In the genomic region with DNA sequence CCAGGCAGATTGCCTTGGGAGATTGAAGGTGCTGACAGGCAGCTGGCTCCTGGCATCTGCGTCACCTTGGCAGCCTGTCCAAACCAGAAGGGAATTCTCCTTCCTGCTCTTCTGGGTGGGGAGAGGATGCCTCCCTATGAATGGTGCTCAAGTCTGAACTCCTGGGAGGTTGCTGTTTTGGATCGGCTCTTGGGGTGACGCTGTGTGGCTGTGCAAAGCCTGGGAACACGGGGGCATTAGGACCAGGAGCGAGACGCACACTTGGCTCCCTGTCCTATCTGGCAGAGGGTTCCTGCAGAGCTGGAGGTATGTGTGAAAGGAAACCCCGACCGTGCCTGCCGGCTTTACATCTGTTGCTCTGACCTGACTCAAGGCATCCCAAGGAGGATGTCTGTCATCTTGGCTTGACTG, we compare ENCODE assay signal across 9 mouse cellular contexts. TPM values are rescaled to one million over a fixed set of nuclear protein-coding genes. Genes with fewer than 3 reads are reported as not detected.
DNase-seq lines count a peak whose midpoint lies in the region; ATAC-seq lines count a peak whose summit lies in the region.
"Had no signal": no experiment of that assay in that cellular context is flagged by ENCODE, and none has a peak within 500 bp of the region (broad histone marks: within the 10 kb centered on the region; RNA-seq: fewer than 3 reads in every experiment).

A gene (plus strand): TSS at position 309 of the 411 bp plus-strand sequence.

- H3K9ac ChIP-seq in midbrain, embryonic 15.5 days = no peak within 1 kb of the TSS
- H3K9ac ChIP-seq: liver, embryonic 13.5 days had no signal

- H3K4me3 ChIP-seq in midbrain, embryonic 15.5 days = no peak within 1 kb of the TSS
- H3K4me3 ChIP-seq: liver, embryonic 13.5 days had no signal

- ATAC-seq in midbrain, embryonic 15.5 days (replicated peaks) = no peak; the same call in 1 of the 2 replicates
- no peak for ATAC-seq in erythroblast, adult 5-6 weeks (replicated peaks; ENCODE audit: low FRiP score, poor library complexity, severe bottlenecking)

- no peaks in the 10 kb centered on the region for H3K9me3 ChIP-seq in midbrain, embryonic 15.5 days
- H3K9me3 ChIP-seq: liver, embryonic 13.5 days had no signal

- peak; percentile 37 for DNase-seq in ovary, postnatal 36 days (ENCODE audit: low spot score)
- DNase-seq in ovary, postnatal 10 days (ENCODE audit: low spot score) = no peak
- peak; percentile 92 to 93 for DNase-seq in cerebellum, postnatal 25 days
- no peak for DNase-seq in gonadal fat pad, adult 2 months (ENCODE audit: low read depth)
- DNase-seq in kidney, adult 8-10 months = peak; percentile 34 to 38
- DNase-seq in layer of hippocampus, postnatal 36 days = no peak
- DNase-seq: liver, embryonic 13.5 days had no signal

- peak within 1 kb of the TSS; percentile 12 for H3K4me2 ChIP-seq in midbrain, embryonic 15.5 days
- H3K4me2 ChIP-seq: liver, embryonic 13.5 days had no signal

- H3K27ac ChIP-seq in midbrain, embryonic 15.5 days = no peak within 1 kb of the TSS
- H3K27ac ChIP-seq: liver, embryonic 13.5 days had no signal

- H3K27me3 ChIP-seq in midbrain, embryonic 15.5 days (replicated peaks) = no peaks in the 10 kb centered on the region

- no peaks in the 10 kb centered on the region for H3K36me3 ChIP-seq in midbrain, embryonic 15.5 days (replicated peaks)
- H3K36me3 ChIP-seq: liver, embryonic 13.5 days had no signal

- peaks cover 15% of the 10 kb centered on the region for H3K4me1 ChIP-seq in midbrain, embryonic 15.5 days

- WGBS in midbrain, embryonic 15.5 days = 17% methylated on average over 9 of the region's 9 CpGs

RNA-seq across cellular contexts. Expression of the gene that starts here (rescaled TPM):
- polyA plus RNA-seq in gonadal fat pad, adult 2 months (2012; rRNA removed) = 14.4 TPM in 2 replicates
- 0.40 and 0.46 TPM in 2 replicates for polyA plus RNA-seq in midbrain, embryonic 15.5 days (2015; fragmentation: Nextera tagmentation; extraction: Ambion mirVana)
- total RNA-seq in erythroblast, adult 5-6 weeks (2015; ENCODE audit: low replicate concordance) = not detected in 2 replicates
- 0.09 TPM in 1 of 2 replicates, not detected in the other for total RNA-seq in erythroblast, adult 5-6 weeks (2017; ENCODE audit: low replicate concordance)
- total RNA-seq in layer of hippocampus, postnatal 36 days (2021) = 1 to 10 TPM; 1.2 to 3.6 TPM
- polyA plus RNA-seq: liver, embryonic 13.5 days had no signal

Comparison
In these comparisons a context has a peak if more than half of its experiments do, and no peak if none do; other contexts are left out.
1. RNA of the gene that starts here (polyA plus RNA-seq): 14.4 TPM in gonadal fat pad, adult 2 months; 0.40 to 0.46 TPM in midbrain, embryonic 15.5 days; every median in the first group is over 10 times any median in the second.
2. DNase-seq: peak in ovary, postnatal 36 days (single experiment), cerebellum, postnatal 25 days (2 of 2) and kidney, adult 8-10 months (2 of 2); none in ovary, postnatal 10 days (single experiment), gonadal fat pad, adult 2 months (single experiment) and layer of hippocampus, postnatal 36 days (0 of 2).